Mouse (Mus musculus) forebrain, embryonic 14.5 days (tissue): ENCODE measurements at regions not wholly inside any gene's neighbourhood (a gene's known extent, or its start where the extent isn't known, plus 50 kb on each side); places are given as distances from the start of the nearest gene placed in this dataset.

Experiments
- ATAC-seq: fragments of 200-750 bp; cut with Nextera tagmentation; 2 replicates; pipeline ENCODE4 v1.8.0; 2017; ENCODE audit warnings: mild to moderate bottlenecking, moderate library complexity
- DNase-seq: peaks from one replicate; pipeline ENCODE4 v3.0.0-alpha.2; 2015; ENCODE audit warnings: low spot score
- H3K27ac ChIP-seq: fragments of 300-500 bp; sonication (generic); 2 replicates; pipeline ENCODE4 v1.5.1; 2014; ENCODE audit warnings: low read depth, mild to moderate bottlenecking, control low read depth, low read length, moderate library complexity
- H3K27me3 ChIP-seq: fragments of 300-500 bp; sonication (generic); replicated peaks from 2 replicates; pipeline ENCODE4 v1.6.1; 2014; ENCODE audit warnings: low read length, control low read depth, mixed read lengths; ENCODE audit not compliant: control insufficient read depth, insufficient read depth
- H3K36me3 ChIP-seq: fragments of 300-500 bp; sonication (generic); 2 replicates; pipeline ENCODE4 v1.6.1; 2014; ENCODE audit warnings: low read length, control low read depth; ENCODE audit not compliant: control insufficient read depth, insufficient read depth
- H3K4me1 ChIP-seq: fragments of 300-500 bp; sonication (generic); 2 replicates; pipeline ENCODE4 v1.6.1; 2014; ENCODE audit warnings: antibody characterized with exemption, low read length, control low read depth; ENCODE audit not compliant: control insufficient read depth, insufficient read depth
- H3K4me2 ChIP-seq: fragments of 300-500 bp; sonication (generic); 2 replicates; pipeline ENCODE4 v1.6.1; 2014; ENCODE audit warnings: mild to moderate bottlenecking, control low read depth, low read length
- H3K4me3 ChIP-seq: fragments of 300-500 bp; sonication (generic); 2 replicates; pipeline ENCODE4 v1.5.1; 2014; ENCODE audit warnings: low read depth, low read length, control low read depth
- H3K9ac ChIP-seq: fragments of 300-500 bp; sonication (generic); 2 replicates; pipeline ENCODE4 v1.6.1; 2014; ENCODE audit warnings: mild to moderate bottlenecking, low read length, control low read depth, moderate library complexity
- H3K9me3 ChIP-seq: fragments of 300-500 bp; sonication (generic); replicated peaks from 2 replicates; pipeline ENCODE4 v1.6.1; 2016; ENCODE audit warnings: low read length, control low read depth, mixed read lengths; ENCODE audit not compliant: control insufficient read depth
- WGBS: fragments of 180-500 bp; shearing (Covaris S2); extraction: QIAGEN DNeasy Blood & Tissue Kit; methylation state at CpG from one replicate; pipeline ENCODE4 v1.1.7; 2014; 5-methylcytosine and 5-hydroxymethylcytosine counted together

GRCm38 (mm10) chr9:84969975-84970608 is 342.5 kb upstream of the Gm11114 start:
- H3K27ac ChIP-seq, result no peak overlapping the region
- no peak overlapping the region for H3K9ac ChIP-seq
- no peaks in the 10 kb centered on the region for H3K9me3 ChIP-seq
- no peak overlapping the region for H3K4me2 ChIP-seq
- WGBS, result 79% methylated on average over 3 of the region's 3 CpGs
- no peaks in the 10 kb centered on the region for H3K4me1 ChIP-seq
- DNase-seq (no peak), ATAC-seq (no peak)
- no peak overlapping the region for H3K4me3 ChIP-seq
- H3K36me3 ChIP-seq, result no peaks in the 10 kb centered on the region
- no peaks in the 10 kb centered on the region for H3K27me3 ChIP-seq

- H3K27me3 ChIP-seq, result no peaks in the 10 kb centered on the region
- no peak overlapping the region for H3K4me2 ChIP-seq
- no peaks in the 10 kb centered on the region for H3K36me3 ChIP-seq
- DNase-seq (no peak), ATAC-seq (no peak)
- 90% methylated on average over 5 of the region's 5 CpGs for WGBS
- no peak overlapping the region for H3K27ac ChIP-seq
- H3K9ac ChIP-seq, result no peak overlapping the region
- H3K4me1 ChIP-seq, result no peaks in the 10 kb centered on the region
- H3K9me3 ChIP-seq, result no peaks in the 10 kb centered on the region
- H3K4me3 ChIP-seq, result no peak overlapping the region
These were observed 335.1 kb upstream of the Gm11114 start for GRCm38 (mm10) chr9:84977470-84977869.

GRCm38 (mm10) chr9:85003414-85003813 is 309.2 kb upstream of the Gm11114 start:
- no peaks in the 10 kb centered on the region for H3K36me3 ChIP-seq
- H3K27ac ChIP-seq, result no peak overlapping the region
- no peak overlapping the region for H3K9ac ChIP-seq
- 74% methylated on average over 1 of the region's 1 CpGs for WGBS
- H3K4me1 ChIP-seq, result no peaks in the 10 kb centered on the region
- H3K4me2 ChIP-seq, result no peak overlapping the region
- ATAC-seq, result no peak
- no peaks in the 10 kb centered on the region for H3K27me3 ChIP-seq
- no peak overlapping the region for H3K4me3 ChIP-seq
- no peak for DNase-seq
- no peaks in the 10 kb centered on the region for H3K9me3 ChIP-seq

GRCm38 (mm10) chr9:85011361-85011760 is 301.2 kb upstream of the Gm11114 start:
- whole genome bisulfite sequencing, result 77% methylated on average over 1 of the region's 1 CpGs
- DNase-seq (no peak), ATAC-seq (no peak)
- Histone ChIP-seq H3K9ac (no peak overlapping the region), H3K4me2 (no peak overlapping the region), H3K27me3 (no peaks in the 10 kb centered on the region), H3K9me3 (no peaks in the 10 kb centered on the region), H3K27ac (no peak overlapping the region), H3K4me3 (no peak overlapping the region), H3K36me3 (no peaks in the 10 kb centered on the region), H3K4me1 (no peaks in the 10 kb centered on the region)

- H3K4me3 ChIP-seq, result no peak overlapping the region
- DNase-seq (peak; percentile 50), ATAC-seq (peak; percentile 77)
- H3K4me1 ChIP-seq, result no peaks in the 10 kb centered on the region; the same call in 1 of the 2 replicates
- H3K27ac ChIP-seq, result no peak overlapping the region
- H3K36me3 ChIP-seq, result no peaks in the 10 kb centered on the region
- WGBS, result 22% methylated on average over 2 of the region's 2 CpGs
- H3K27me3 ChIP-seq, result no peaks in the 10 kb centered on the region
- H3K9ac ChIP-seq, result no peak overlapping the region
- no peaks in the 10 kb centered on the region for H3K9me3 ChIP-seq
- H3K4me2 ChIP-seq, result no peak overlapping the region
These were observed 264.2 kb upstream of the Gm11114 start for GRCm38 (mm10) chr9:85048112-85048978.

GRCm38 (mm10) chr9:85052526-85052925 is 260.0 kb upstream of the Gm11114 start:
- H3K9ac ChIP-seq, result no peak overlapping the region
- 79% methylated on average over 4 of the region's 4 CpGs for WGBS
- H3K9me3 ChIP-seq, result no peaks in the 10 kb centered on the region
- ATAC-seq (no peak), DNase-seq (no peak)
- no peaks in the 10 kb centered on the region; the same call in 1 of the 2 replicates for H3K4me1 ChIP-seq
- H3K4me2 ChIP-seq, result no peak overlapping the region
- no peak overlapping the region for H3K4me3 ChIP-seq
- no peak overlapping the region for H3K27ac ChIP-seq
- no peaks in the 10 kb centered on the region for H3K27me3 ChIP-seq
- H3K36me3 ChIP-seq, result no peaks in the 10 kb centered on the region

- Histone ChIP-seq H3K27ac (no peak overlapping the region), H3K4me1 (no peaks in the 10 kb centered on the region), H3K4me3 (no peak overlapping the region), H3K9ac (no peak overlapping the region), H3K9me3 (no peaks in the 10 kb centered on the region), H3K4me2 (no peak overlapping the region), H3K27me3 (no peaks in the 10 kb centered on the region), H3K36me3 (no peaks in the 10 kb centered on the region)
- ATAC-seq, result no peak
- no peak for DNase-seq
- WGBS, result 87% methylated on average over 5 of the region's 5 CpGs
These were observed 232.6 kb upstream of the Gm11114 start for GRCm38 (mm10) chr9:85079975-85080374.

- H3K4me2 ChIP-seq, result no peak overlapping the region
- H3K9me3 ChIP-seq, result no peaks in the 10 kb centered on the region
- H3K4me1 ChIP-seq, result no peaks in the 10 kb centered on the region
- ATAC-seq (no peak), DNase-seq (no peak)
- H3K27me3 ChIP-seq, result no peaks in the 10 kb centered on the region
- H3K36me3 ChIP-seq, result no peaks in the 10 kb centered on the region
- no peak overlapping the region for H3K27ac ChIP-seq
- WGBS, result 97% methylated on average over 6 of the region's 6 CpGs
- H3K9ac ChIP-seq, result no peak overlapping the region
- no peak overlapping the region for H3K4me3 ChIP-seq
These were observed 223.8 kb upstream of the Gm11114 start for GRCm38 (mm10) chr9:85088556-85089338.
